Mouse (Mus musculus) lung, embryonic 16.5 days (tissue): ENCODE data around the gene Pcnx4. TPM values are rescaled to one million over a fixed set of nuclear protein-coding genes. Genes with fewer than 3 reads are reported as not detected.

Source experiments
- ATAC-seq: fragments of 200-750 bp; cut with Nextera tagmentation; 2 replicates; pipeline ENCODE4 v1.8.0; 2017; ENCODE audit warnings: low read depth, mild to moderate bottlenecking, moderate library complexity
- H3K27ac ChIP-seq: fragments of 300-500 bp; sonication (generic); 2 replicates; pipeline ENCODE4 v1.5.1; 2014; ENCODE audit warnings: mild to moderate bottlenecking, control low read depth, low read length
- H3K27me3 ChIP-seq: fragments of 300-500 bp; sonication (generic); 2 replicates; pipeline ENCODE4 v1.6.1; 2014; ENCODE audit warnings: low read depth, low read length, mixed read lengths; ENCODE audit not compliant: control insufficient read depth, insufficient read depth
- H3K36me3 ChIP-seq: fragments of 300-500 bp; sonication (generic); 2 replicates; pipeline ENCODE4 v1.6.1; 2014; ENCODE audit warnings: low read length; ENCODE audit not compliant: control insufficient read depth, insufficient read depth
- H3K4me1 ChIP-seq: fragments of 300-500 bp; sonication (generic); replicated peaks from 2 replicates; pipeline ENCODE4 v1.6.1; 2014; ENCODE audit warnings: low read length, mixed read lengths; ENCODE audit not compliant: control insufficient read depth, insufficient read depth
- H3K4me2 ChIP-seq: fragments of 300-500 bp; sonication (generic); 2 replicates; pipeline ENCODE4 v1.6.1; 2014; ENCODE audit warnings: low read depth, low read length, control low read depth
- H3K4me3 ChIP-seq: fragments of 300-500 bp; sonication (generic); 2 replicates; pipeline ENCODE4 v1.5.1; 2014; ENCODE audit warnings: mild to moderate bottlenecking, low read length, control low read depth
- H3K9ac ChIP-seq: fragments of 300-500 bp; sonication (generic); 2 replicates; pipeline ENCODE4 v1.6.1; 2014; ENCODE audit warnings: low read length, control low read depth
- H3K9me3 ChIP-seq: fragments of 300-500 bp; sonication (generic); 2 replicates; pipeline ENCODE4 v1.6.1; 2016; ENCODE audit warnings: low read length; ENCODE audit not compliant: control insufficient read depth
- WGBS: fragments of 180-500 bp; shearing (Covaris S2); extraction: QIAGEN DNeasy Blood & Tissue Kit; methylation state at CpG from one replicate; pipeline ENCODE4 v1.1.7; 2014; 5-methylcytosine and 5-hydroxymethylcytosine counted together
- polyA plus RNA-seq: library from polyadenylated mRNA; unstranded; fragments of >200 nt; fragmentation: Nextera tagmentation; extraction: Ambion mirVana; gene quantifications from 2 replicates; pipeline ENCODE4 v1.2.1, GENCODE M21; 2015

The Pcnx4 gene
- polyA plus RNA-seq, 1 experiment from 2014 or later, result 12.2 TPM

DNA sequence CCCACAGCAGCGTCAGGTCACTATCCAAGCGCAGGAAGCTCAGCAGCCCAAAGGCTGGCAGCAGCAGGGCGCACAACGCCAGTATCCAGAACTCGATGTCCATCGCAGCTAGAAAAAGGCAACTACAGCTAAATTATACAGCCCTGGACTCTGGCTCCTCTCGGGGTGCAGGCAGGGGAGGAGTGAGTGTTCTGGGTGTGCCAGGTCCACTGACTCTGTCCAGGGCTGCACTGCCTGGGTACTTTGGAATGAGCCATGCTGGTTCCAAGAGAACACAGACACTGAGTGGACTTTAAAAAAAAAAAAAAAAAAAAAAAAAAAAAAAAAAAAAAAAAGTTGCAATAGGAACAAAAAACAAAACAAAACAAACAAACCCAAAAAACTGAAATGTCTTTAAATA is 92.6 kb downstream of the Pcnx4 start:
- no peak for ATAC-seq
- Histone ChIP-seq H3K36me3 (no peaks in the 10 kb centered on the region), H3K9ac (no peak overlapping the region), H3K4me1 (no peaks in the 10 kb centered on the region), H3K27me3 (no peaks in the 10 kb centered on the region), H3K9me3 (no peaks in the 10 kb centered on the region), H3K27ac (no peak overlapping the region), H3K4me3 (no peak overlapping the region), H3K4me2 (no peak overlapping the region)
- WGBS, result 91% methylated on average over 7 of the region's 7 CpGs

Other genes with a start within 250 kb of the Pcnx4 start
- 14.6 and 18.2 TPM in 2 replicates for gene Rtn1, start 127.3 kb upstream of the Pcnx4 start, polyA plus RNA-seq
- 0.50 and 1.1 TPM in 2 replicates for gene Lrrc9, start 94.5 kb upstream of the Pcnx4 start, polyA plus RNA-seq
- gene Gm4756, start 113.3 kb downstream of the Pcnx4 start, polyA plus RNA-seq, result not detected in 2 replicates
- 83.8 and 92.1 TPM in 2 replicates for gene Dhrs7, start 128.5 kb downstream of the Pcnx4 start, polyA plus RNA-seq
- 17.3 and 17.7 TPM in 2 replicates for gene Ppm1a, start 221.1 kb downstream of the Pcnx4 start, polyA plus RNA-seq